Comparison of ENCODE assay signal across 9 mouse cellular contexts in genomic region chr9:43801911-43802310, GRCm38 (mm10). TPM values are rescaled to one million over a fixed set of nuclear protein-coding genes. Genes with fewer than 3 reads are reported as not detected.
DNase-seq lines count a peak whose midpoint lies in the region; ATAC-seq and TF ChIP-seq lines count a peak whose summit lies in the region.
"Had no signal": no experiment of that assay in that cellular context is flagged by ENCODE, and none has a peak within 500 bp of the region (broad histone marks: within the 10 kb centered on the region; RNA-seq: fewer than 3 reads in every experiment).

No protein-coding gene starts in this region.

- H3K4me3 ChIP-seq in heart, embryonic 11.5 days (ENCODE audit: low read depth, low read length) = no peak overlapping the region
- no peak overlapping the region for H3K4me3 ChIP-seq in left cerebral cortex, adult 2 months
- no peak overlapping the region for H3K4me3 ChIP-seq in midbrain, embryonic 11.5 days (ENCODE audit: low read depth, low read length)
- H3K4me3 ChIP-seq in stomach, embryonic 16.5 days (replicated peaks; ENCODE audit: low read length) = no peak overlapping the region

- no peaks in the 10 kb centered on the region for H3K36me3 ChIP-seq in heart, embryonic 11.5 days (ENCODE audit: control insufficient read depth, insufficient read depth, low read length)
- no peaks in the 10 kb centered on the region for H3K36me3 ChIP-seq in midbrain, embryonic 11.5 days (ENCODE audit: control insufficient read depth, insufficient read depth, low read length)
- no peaks in the 10 kb centered on the region for H3K36me3 ChIP-seq in stomach, embryonic 16.5 days (ENCODE audit: control insufficient read depth, insufficient read depth, low read length)
- H3K36me3 ChIP-seq: G1E had no signal

- intact Hi-C loops in left cerebral cortex, adult 2 months (cut with DNase I) = loop anchor here (2.0 kb wide), 2 partner anchors 59 to 463 kb away; partner anchors contain the start of gene Nectin1

- peak; percentile 84 for TF ChIP-seq CTCF in left cerebral cortex, adult 2 months (IDR thresholded peaks at IDR 0.05)

- no peaks in the 10 kb centered on the region for H3K9me3 ChIP-seq in heart, embryonic 11.5 days (replicated peaks; ENCODE audit: control insufficient read depth, low read length)
- H3K9me3 ChIP-seq in midbrain, embryonic 11.5 days (ENCODE audit: control insufficient read depth, low read length) = no peaks in the 10 kb centered on the region
- no peaks in the 10 kb centered on the region for H3K9me3 ChIP-seq in stomach, embryonic 16.5 days (replicated peaks; ENCODE audit: control insufficient read depth, low read length)

- no peak overlapping the region for H3K4me2 ChIP-seq in heart, embryonic 11.5 days
- H3K4me2 ChIP-seq in midbrain, embryonic 11.5 days = no peak overlapping the region
- no peak overlapping the region for H3K4me2 ChIP-seq in stomach, embryonic 16.5 days (ENCODE audit: low read depth, low read length)

- 41% methylated on average over 5 of the region's 5 CpGs for WGBS in heart, embryonic 11.5 days (ENCODE audit: insufficient replicate concordance)
- WGBS in midbrain, embryonic 11.5 days = 32% methylated on average over 5 of the region's 5 CpGs
- 43% methylated on average over 5 of the region's 5 CpGs for WGBS in stomach, embryonic 16.5 days

- H3K27me3 ChIP-seq in heart, embryonic 11.5 days (ENCODE audit: control insufficient read depth, insufficient read depth, low read length) = no peaks in the 10 kb centered on the region
- no peaks in the 10 kb centered on the region for H3K27me3 ChIP-seq in midbrain, embryonic 11.5 days (ENCODE audit: control insufficient read depth, insufficient read depth, low read length)
- H3K27me3 ChIP-seq in stomach, embryonic 16.5 days (ENCODE audit: control insufficient read depth, insufficient read depth, low read length) = no peaks in the 10 kb centered on the region

- peak; percentile 87 to 88 for DNase-seq in heart, adult 18-20 months
- DNase-seq in cerebellum, adult 8-10 months = peak; percentile 73
- DNase-seq in frontal cortex, postnatal 36 days (ENCODE audit: low spot score in 2 of 2) = peak; percentile 50 to 58
- DNase-seq in induced T-regulatory cell, adult 2 months (ENCODE audit: low read depth) = peak; percentile 56
- DNase-seq in left cerebral cortex, adult 2 months (ENCODE audit: extremely low spot score in 1 of 2, low spot score in 2 of 2) = peak; percentile 39 to 43
- peak; percentile 94 for DNase-seq in midbrain, embryonic 11.5 days (ENCODE audit: low spot score, missing footprints)

- H3K27ac ChIP-seq in heart, embryonic 11.5 days (ENCODE audit: low read depth, low read length) = no peak overlapping the region
- H3K27ac ChIP-seq in left cerebral cortex, adult 2 months = no peak overlapping the region
- no peak overlapping the region for H3K27ac ChIP-seq in midbrain, embryonic 11.5 days (ENCODE audit: low read depth, low read length)
- H3K27ac ChIP-seq in stomach, embryonic 16.5 days (ENCODE audit: low read length) = no peak overlapping the region

- H3K9ac ChIP-seq in heart, embryonic 11.5 days (ENCODE audit: low read depth, low read length) = no peak overlapping the region
- no peak overlapping the region for H3K9ac ChIP-seq in midbrain, embryonic 11.5 days (ENCODE audit: low read length)
- H3K9ac ChIP-seq in stomach, embryonic 16.5 days (ENCODE audit: low read length) = no peak overlapping the region

- H3K4me1 ChIP-seq in heart, embryonic 11.5 days (ENCODE audit: control insufficient read depth, insufficient read depth, low read length) = peaks cover 3% of the 10 kb centered on the region; the same call in 1 of the 2 replicates
- H3K4me1 ChIP-seq in midbrain, embryonic 11.5 days (ENCODE audit: control insufficient read depth, insufficient read depth, low read length) = no peaks in the 10 kb centered on the region
- peaks cover 4% of the 10 kb centered on the region; the same call in 1 of the 2 replicates for H3K4me1 ChIP-seq in stomach, embryonic 16.5 days (ENCODE audit: control insufficient read depth, insufficient read depth, low read length)

- no peak for ATAC-seq in heart, embryonic 11.5 days (replicated peaks; ENCODE audit: insufficient number of reproducible peaks, low FRiP score, low TSS enrichment)
- ATAC-seq in midbrain, embryonic 11.5 days (ENCODE audit: low FRiP score) = peak; percentile 74
- peak; percentile 26; the same call in 1 of the 2 replicates for ATAC-seq in stomach, embryonic 16.5 days (ENCODE audit: insufficient read depth, low FRiP score)

RNA-seq across cellular contexts. Expression of gene Nectin1, which starts 58.1 kb away (rescaled TPM):
- total RNA-seq in heart, adult 18-20 months (2021) = 1 to 10 TPM; 3.8 to 4.0 TPM
- 2.2 and 2.4 TPM in 2 replicates for polyA plus RNA-seq in heart, embryonic 11.5 days (2014; fragmentation: Nextera tagmentation; extraction: Ambion mirVana)
- total RNA-seq in left cerebral cortex, adult 2 months (2021) = 100 to 1,000 TPM; 112 to 114 TPM
- 6.9 and 8.3 TPM in 2 replicates for polyA plus RNA-seq in midbrain, embryonic 11.5 days (2014; fragmentation: Nextera tagmentation; extraction: Ambion mirVana)
- 8.9 and 9.5 TPM in 2 replicates for polyA plus RNA-seq in stomach, embryonic 16.5 days (2015; fragmentation: Nextera tagmentation; extraction: Ambion mirVana)
- polyA plus RNA-seq: G1E had no signal

Comparison
In these comparisons a context has a peak if more than half of its experiments do, and no peak if none do; other contexts are left out.
1. DNase-seq: peak in every context shown above with its lines; median percentile 94 in midbrain, embryonic 11.5 days; 88 in heart, adult 18-20 months; 73 in cerebellum, adult 8-10 months; 56 in induced T-regulatory cell, adult 2 months; 54 in frontal cortex, postnatal 36 days; 41 in left cerebral cortex, adult 2 months.